Mouse (Mus musculus): Measurements from ENCODE around the gene Kcnh8. TPM values are rescaled to one million over a fixed set of nuclear protein-coding genes. Genes with fewer than 3 reads are reported as not detected.

Gene Kcnh8
- total and polyA plus RNA-seq, 2 experiments, result not detected

GRCm38 (mm10) chr17:52649186-52649585 lies 46.7 kb downstream of the Kcnh8 start:
- Histone ChIP-seq H3K36me3 (ENCODE audit: control insufficient read depth, insufficient read depth, low read length) (no peaks in the 10 kb centered on the region), H3K27me3 (ENCODE audit: control insufficient read depth, insufficient read depth, low read length) (no peaks in the 10 kb centered on the region), H3K4me1 (ENCODE audit: control insufficient read depth, insufficient read depth, low read length) (no peaks in the 10 kb centered on the region), H3K79me2 (ENCODE audit: control insufficient read depth, insufficient read depth, low read length) (no peaks in the 10 kb centered on the region), H3K27ac (replicated peaks; ENCODE audit: insufficient read depth, low read depth, low read length) (no peak overlapping the region), H3K9ac (ENCODE audit: low read depth, low read length) (no peak overlapping the region), H3K4me3 (ENCODE audit: insufficient read depth, low read depth, low read length) (no peak overlapping the region)
- no peak for DNase-seq (ENCODE audit: extremely low read depth, low read depth, low spot score)
- TF ChIP-seq POLR2A (IDR thresholded peaks at IDR 0.05; ENCODE audit: extremely low read depth, insufficient read depth, low read length) (no peak), CTCF (IDR thresholded peaks at IDR 0.05; ENCODE audit: low read depth, low read length) (peak; percentile 16; the same call in 1 of the 2 replicates)

DNA sequence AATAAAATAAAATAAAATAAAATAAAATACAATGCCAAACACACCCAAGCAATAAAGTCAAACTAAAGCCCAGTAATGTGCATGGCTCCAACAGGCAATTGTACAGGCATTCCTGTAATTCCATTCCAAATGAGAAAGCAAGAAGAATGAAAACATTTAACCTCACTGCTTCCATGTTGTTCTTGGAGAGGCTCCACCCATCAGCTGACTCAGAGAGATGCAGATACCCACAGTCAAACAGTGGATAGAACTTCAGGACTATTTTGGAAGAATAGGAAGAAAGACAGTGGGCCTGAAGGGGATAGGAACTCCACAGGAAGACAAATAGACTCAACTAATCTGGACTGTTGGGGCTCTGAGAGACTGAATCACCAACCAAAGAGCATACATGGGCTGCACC lies 89.5 kb downstream of the Kcnh8 start:
- H3K79me2 ChIP-seq (ENCODE audit: control insufficient read depth, insufficient read depth, low read length), result no peaks in the 10 kb centered on the region
- no peaks in the 10 kb centered on the region for H3K27me3 ChIP-seq (ENCODE audit: control insufficient read depth, insufficient read depth, low read length)
- no peak overlapping the region for H3K4me3 ChIP-seq (ENCODE audit: insufficient read depth, low read depth, low read length)
- TF ChIP-seq POLR2A (IDR thresholded peaks at IDR 0.05; ENCODE audit: extremely low read depth, insufficient read depth, low read length) (no peak), CTCF (IDR thresholded peaks at IDR 0.05; ENCODE audit: low read depth, low read length) (no peak)
- DNase-seq (ENCODE audit: extremely low read depth, low read depth, low spot score), result no peak
- no peaks in the 10 kb centered on the region for H3K36me3 ChIP-seq (ENCODE audit: control insufficient read depth, insufficient read depth, low read length)
- H3K27ac ChIP-seq (replicated peaks; ENCODE audit: insufficient read depth, low read depth, low read length), result no peak overlapping the region
- no peaks in the 10 kb centered on the region for H3K4me1 ChIP-seq (ENCODE audit: control insufficient read depth, insufficient read depth, low read length)
- no peak overlapping the region for H3K9ac ChIP-seq (ENCODE audit: low read depth, low read length)

GRCm38 (mm10) chr17:52701944-52702343 lies 99.4 kb downstream of the Kcnh8 start:
- Histone ChIP-seq H3K9ac (ENCODE audit: low read depth, low read length) (no peak overlapping the region), H3K79me2 (ENCODE audit: control insufficient read depth, insufficient read depth, low read length) (no peaks in the 10 kb centered on the region), H3K4me1 (ENCODE audit: control insufficient read depth, insufficient read depth, low read length) (no peaks in the 10 kb centered on the region), H3K27ac (replicated peaks; ENCODE audit: insufficient read depth, low read depth, low read length) (no peak overlapping the region), H3K4me3 (ENCODE audit: insufficient read depth, low read depth, low read length) (no peak overlapping the region), H3K36me3 (ENCODE audit: control insufficient read depth, insufficient read depth, low read length) (no peaks in the 10 kb centered on the region), H3K27me3 (ENCODE audit: control insufficient read depth, insufficient read depth, low read length) (no peaks in the 10 kb centered on the region)
- DNase-seq (ENCODE audit: extremely low read depth, low read depth, low spot score), result no peak
- WGBS, result 66% methylated on average over 3 of the region's 3 CpGs
- no peak for TF ChIP-seq POLR2A (IDR thresholded peaks at IDR 0.05; ENCODE audit: extremely low read depth, insufficient read depth, low read length)
- no peak for TF ChIP-seq CTCF (IDR thresholded peaks at IDR 0.05; ENCODE audit: low read depth, low read length)

GRCm38 (mm10) chr17:52712319-52712718 lies 109.8 kb downstream of the Kcnh8 start:
- TF ChIP-seq CTCF (IDR thresholded peaks at IDR 0.05; ENCODE audit: low read depth, low read length), result no peak
- no peak for TF ChIP-seq POLR2A (IDR thresholded peaks at IDR 0.05; ENCODE audit: extremely low read depth, insufficient read depth, low read length)
- DNase-seq (ENCODE audit: extremely low read depth, low read depth, low spot score), result no peak
- 13% methylated on average over 1 of the region's 1 CpGs for WGBS
- H3K27ac ChIP-seq (replicated peaks; ENCODE audit: insufficient read depth, low read depth, low read length), result no peak overlapping the region
- H3K9ac ChIP-seq (ENCODE audit: low read depth, low read length), result no peak overlapping the region
- H3K27me3 ChIP-seq (ENCODE audit: control insufficient read depth, insufficient read depth, low read length), result no peaks in the 10 kb centered on the region
- H3K79me2 ChIP-seq (ENCODE audit: control insufficient read depth, insufficient read depth, low read length), result no peaks in the 10 kb centered on the region
- no peaks in the 10 kb centered on the region for H3K4me1 ChIP-seq (ENCODE audit: control insufficient read depth, insufficient read depth, low read length)
- H3K4me3 ChIP-seq (ENCODE audit: insufficient read depth, low read depth, low read length), result no peak overlapping the region
- no peaks in the 10 kb centered on the region for H3K36me3 ChIP-seq (ENCODE audit: control insufficient read depth, insufficient read depth, low read length)

DNA sequence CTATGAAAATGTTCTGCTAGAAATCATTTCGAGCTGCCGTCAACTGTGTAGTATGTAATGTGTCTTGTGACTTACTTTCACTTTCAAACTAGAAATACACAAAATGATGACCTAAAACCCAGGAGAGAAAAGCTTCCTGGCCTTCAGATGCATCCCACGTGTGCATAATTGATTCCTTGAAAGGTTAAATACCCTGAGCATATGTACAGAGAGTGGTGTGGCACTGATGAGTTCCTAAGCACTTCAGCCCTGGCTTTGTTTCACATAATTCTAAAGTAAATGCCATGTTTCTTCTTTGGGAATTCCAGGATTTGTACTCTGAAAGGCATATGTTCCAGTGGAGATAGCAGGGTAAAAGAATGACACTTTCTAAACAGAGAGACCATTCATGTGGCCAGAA lies 119.7 kb downstream of the Kcnh8 start:
- TF ChIP-seq CTCF (IDR thresholded peaks at IDR 0.05; ENCODE audit: low read depth, low read length), result no peak
- TF ChIP-seq POLR2A (IDR thresholded peaks at IDR 0.05; ENCODE audit: extremely low read depth, insufficient read depth, low read length), result no peak
- no peaks in the 10 kb centered on the region for H3K79me2 ChIP-seq (ENCODE audit: control insufficient read depth, insufficient read depth, low read length)
- WGBS, result 69% methylated on average over 3 of the region's 3 CpGs
- H3K36me3 ChIP-seq (ENCODE audit: control insufficient read depth, insufficient read depth, low read length), result no peaks in the 10 kb centered on the region
- H3K27ac ChIP-seq (replicated peaks; ENCODE audit: insufficient read depth, low read depth, low read length), result no peak overlapping the region
- no peak for DNase-seq (ENCODE audit: extremely low read depth, low read depth, low spot score)
- no peak overlapping the region for H3K9ac ChIP-seq (ENCODE audit: low read depth, low read length)
- H3K27me3 ChIP-seq (ENCODE audit: control insufficient read depth, insufficient read depth, low read length), result no peaks in the 10 kb centered on the region
- H3K4me1 ChIP-seq (ENCODE audit: control insufficient read depth, insufficient read depth, low read length), result no peaks in the 10 kb centered on the region
- H3K4me3 ChIP-seq (ENCODE audit: insufficient read depth, low read depth, low read length), result no peak overlapping the region

- Histone ChIP-seq H3K4me1 (ENCODE audit: control insufficient read depth, insufficient read depth, low read length) (no peaks in the 10 kb centered on the region), H3K4me3 (ENCODE audit: insufficient read depth, low read depth, low read length) (no peak overlapping the region), H3K27ac (replicated peaks; ENCODE audit: insufficient read depth, low read depth, low read length) (no peak overlapping the region), H3K9ac (ENCODE audit: low read depth, low read length) (no peak overlapping the region), H3K27me3 (ENCODE audit: control insufficient read depth, insufficient read depth, low read length) (no peaks in the 10 kb centered on the region), H3K36me3 (ENCODE audit: control insufficient read depth, insufficient read depth, low read length) (no peaks in the 10 kb centered on the region), H3K79me2 (ENCODE audit: control insufficient read depth, insufficient read depth, low read length) (no peaks in the 10 kb centered on the region)
- 67% methylated on average over 2 of the region's 2 CpGs for WGBS
- DNase-seq (ENCODE audit: extremely low read depth, low read depth, low spot score), result no peak
- TF ChIP-seq CTCF (IDR thresholded peaks at IDR 0.05; ENCODE audit: low read depth, low read length) (no peak), POLR2A (IDR thresholded peaks at IDR 0.05; ENCODE audit: extremely low read depth, insufficient read depth, low read length) (no peak)
Observed at GRCm38 (mm10) chr17:52728806-52729205, 126.3 kb downstream of the Kcnh8 start.
